Mouse (Mus musculus) layer of hippocampus, postnatal 36 days (tissue): Measurements from ENCODE around the gene St6galnac3. TPM values are rescaled to one million over a fixed set of nuclear protein-coding genes. Genes with fewer than 3 reads are reported as not detected.

ENCODE experiments used
- DNase-seq, 2 experiments: peaks; one replicate each; pipeline ENCODE4 v3.0.0; 2022
- total RNA-seq, 2 experiments: library from RNA; stranded (reverse); gene quantifications; 2 replicates each; pipeline ENCODE4 v1.2.3; 2021

Gene St6galnac3
- total RNA-seq, 2 experiments from 2014 or later: 25.2 to 28.9 TPM

DNA sequence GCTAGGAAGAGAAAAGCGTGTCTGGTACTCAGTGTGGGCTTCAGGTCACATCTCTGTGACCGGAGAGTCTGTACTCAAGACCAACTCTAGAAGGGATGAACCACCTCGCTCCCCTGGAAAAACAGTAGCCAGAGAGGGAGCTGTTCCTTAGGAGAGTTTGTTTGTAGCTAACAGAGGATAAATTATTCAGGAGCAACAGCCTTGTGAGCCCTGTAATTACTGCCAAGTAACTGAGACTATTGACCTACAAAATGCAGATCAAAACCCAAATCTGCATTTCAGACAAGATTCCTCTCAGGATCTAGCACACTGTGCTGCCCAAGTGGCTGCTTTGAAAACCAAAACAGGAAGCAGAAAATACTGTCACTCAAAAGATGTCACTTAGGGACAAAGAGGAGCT is 266.4 kb downstream of the St6galnac3 start:
- no peak for DNase-seq

DNA sequence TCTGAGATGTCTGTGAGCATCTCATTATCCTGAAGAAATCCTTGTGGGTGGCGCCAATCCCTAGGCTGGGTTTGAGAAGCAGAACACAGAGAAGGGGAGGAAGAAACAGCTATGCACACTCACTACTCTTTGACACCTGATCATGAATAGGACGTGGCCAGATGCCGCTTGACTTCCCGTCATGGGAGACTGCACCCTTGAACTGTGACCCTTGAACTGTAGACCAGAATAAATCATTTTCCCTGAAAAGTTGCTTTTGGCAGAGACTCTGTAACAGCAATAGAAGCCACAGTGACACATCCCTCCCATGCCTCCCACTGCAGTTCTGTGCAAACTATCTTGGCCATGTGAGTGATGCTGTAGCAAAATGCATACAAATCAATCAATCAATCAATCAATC is 267.3 kb downstream of the St6galnac3 start:
- DNase-seq: no peak

DNA sequence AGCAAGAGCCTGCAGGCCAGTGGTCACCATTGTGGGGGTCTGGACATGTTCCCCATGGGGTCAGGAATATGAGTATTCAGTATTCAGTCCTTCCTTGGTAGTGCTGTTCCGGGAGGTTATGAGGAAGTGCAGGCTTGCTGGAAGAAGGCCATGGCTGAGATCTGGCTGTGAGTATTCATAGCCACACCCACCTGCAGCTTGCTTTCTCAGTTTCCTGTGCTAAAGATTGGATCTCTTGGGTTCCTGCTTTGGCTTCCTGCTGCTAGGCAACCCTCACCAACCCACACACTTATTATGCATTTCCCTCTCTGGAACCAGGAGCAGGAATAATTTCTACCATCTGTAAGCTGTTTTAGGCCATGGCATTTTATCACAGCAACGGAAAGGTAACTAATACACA is 267.8 kb downstream of the St6galnac3 start:
- DNase-seq: no peak

DNA sequence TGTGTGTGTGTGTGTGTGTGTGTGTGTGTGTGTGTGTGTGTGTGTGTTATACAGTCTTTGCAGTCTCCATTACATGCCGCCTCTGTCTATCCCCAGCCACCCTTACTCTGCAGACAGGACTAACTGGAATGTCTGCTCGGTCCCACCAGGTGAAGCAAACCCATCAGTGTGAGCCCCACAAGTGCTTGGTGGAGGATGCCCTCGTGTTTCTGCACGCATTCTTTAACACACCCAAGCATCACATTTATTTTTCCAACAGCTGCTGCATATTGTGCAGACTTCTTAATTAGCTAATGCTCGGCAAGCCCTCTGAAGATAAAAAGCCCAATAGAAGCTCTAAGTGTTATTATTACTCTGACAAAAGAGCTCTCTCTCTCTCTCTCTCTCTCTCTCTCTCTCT is 268.7 kb downstream of the St6galnac3 start:
- no peak for DNase-seq

DNA sequence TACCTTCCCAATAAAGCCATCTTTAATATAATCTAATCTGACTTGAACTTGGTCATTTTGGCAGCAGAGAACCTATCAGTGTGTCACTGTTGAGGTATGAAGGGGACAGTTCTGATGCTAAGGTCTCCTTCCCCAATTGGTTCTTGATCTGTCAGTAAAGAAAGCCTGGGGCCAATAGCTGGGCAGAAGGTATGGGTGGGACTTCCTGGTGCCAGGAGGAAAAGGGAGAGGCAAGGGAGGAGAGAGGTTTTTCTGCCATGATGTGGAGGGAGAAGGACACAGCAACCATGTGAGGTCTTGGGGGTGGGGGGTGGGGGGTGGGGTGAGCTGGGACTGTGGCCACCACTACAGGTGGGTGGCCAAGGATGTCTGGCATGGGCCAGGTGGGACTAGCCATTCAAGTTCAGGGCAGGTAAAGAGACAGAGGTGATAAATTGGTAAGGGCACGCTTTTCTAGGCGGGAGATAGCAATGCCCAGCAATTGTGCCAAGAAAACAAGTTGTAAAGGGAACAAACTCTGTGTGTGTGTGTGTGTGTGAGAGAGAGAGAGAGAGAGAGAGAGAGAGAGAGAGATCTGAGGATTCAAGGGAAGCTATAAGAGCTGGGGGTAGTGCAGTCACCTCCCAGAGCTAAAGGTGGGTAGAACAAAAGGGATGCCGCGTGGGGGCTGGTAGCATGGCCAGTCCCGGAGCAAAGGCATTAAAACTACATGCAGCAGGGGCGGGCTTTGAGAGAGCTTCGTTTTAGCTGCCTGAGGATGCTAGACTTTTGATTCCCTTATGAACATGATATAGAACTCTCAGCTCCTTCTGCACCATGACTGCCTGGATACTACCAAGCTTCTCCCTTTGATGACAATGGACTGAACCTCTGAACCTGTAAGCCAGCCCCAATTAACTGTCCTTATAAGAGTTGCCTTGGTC is 271.6 kb downstream of the St6galnac3 start:
- no peak for DNase-seq

DNA sequence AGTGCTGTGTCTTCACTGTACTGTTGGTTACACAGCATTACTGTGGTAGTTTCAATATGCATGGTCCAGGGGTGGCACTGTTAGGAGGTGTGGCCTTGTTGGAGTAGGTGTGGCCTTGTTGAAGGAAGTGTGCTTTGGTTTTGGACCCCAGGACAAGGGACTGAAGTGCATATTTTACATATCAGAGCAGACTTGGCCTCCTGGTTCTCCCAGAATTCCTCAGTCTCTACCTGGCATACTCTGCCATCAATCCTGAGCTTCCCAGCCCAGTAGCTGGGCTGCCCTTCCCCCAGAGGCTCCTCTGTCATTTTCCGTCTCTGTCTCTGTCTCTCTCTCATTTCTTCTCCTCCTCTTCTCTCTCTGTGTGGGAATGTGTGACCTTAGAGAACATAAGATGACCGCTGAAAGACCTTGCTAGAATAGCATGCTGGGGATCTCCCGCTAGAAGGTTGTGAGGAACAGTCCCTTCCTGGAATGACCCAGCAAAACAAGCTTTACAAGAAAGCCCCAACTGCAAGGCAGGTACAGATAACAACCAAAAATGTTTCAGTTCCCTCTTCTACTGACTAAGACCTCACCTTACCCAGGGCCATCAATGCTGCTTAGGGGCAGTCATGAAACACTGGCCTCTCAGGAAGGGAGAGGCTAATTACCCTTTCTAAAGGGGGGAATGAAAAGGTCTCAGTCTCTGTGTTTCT is 272.5 kb downstream of the St6galnac3 start:
- DNase-seq: no peak

DNA sequence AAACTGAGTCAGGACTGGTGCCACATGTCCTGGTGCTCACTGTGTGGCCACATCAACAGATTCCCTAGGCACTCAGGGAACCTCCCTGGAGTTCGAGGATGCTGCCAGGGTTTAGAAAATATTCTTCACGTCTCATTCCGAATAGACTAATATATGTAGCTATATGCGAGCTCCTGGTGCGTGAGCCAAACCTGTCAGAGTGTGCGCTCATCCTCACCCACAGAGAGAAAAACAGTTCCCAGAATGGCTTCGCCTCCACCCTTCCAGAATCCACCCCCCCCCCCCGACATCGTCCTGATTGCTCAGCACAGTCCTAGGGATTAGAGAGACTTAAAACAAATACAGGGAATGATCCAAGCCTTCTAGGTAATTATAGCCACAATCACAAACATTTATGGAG is 283.6 kb downstream of the St6galnac3 start:
- no peak for DNase-seq

DNA sequence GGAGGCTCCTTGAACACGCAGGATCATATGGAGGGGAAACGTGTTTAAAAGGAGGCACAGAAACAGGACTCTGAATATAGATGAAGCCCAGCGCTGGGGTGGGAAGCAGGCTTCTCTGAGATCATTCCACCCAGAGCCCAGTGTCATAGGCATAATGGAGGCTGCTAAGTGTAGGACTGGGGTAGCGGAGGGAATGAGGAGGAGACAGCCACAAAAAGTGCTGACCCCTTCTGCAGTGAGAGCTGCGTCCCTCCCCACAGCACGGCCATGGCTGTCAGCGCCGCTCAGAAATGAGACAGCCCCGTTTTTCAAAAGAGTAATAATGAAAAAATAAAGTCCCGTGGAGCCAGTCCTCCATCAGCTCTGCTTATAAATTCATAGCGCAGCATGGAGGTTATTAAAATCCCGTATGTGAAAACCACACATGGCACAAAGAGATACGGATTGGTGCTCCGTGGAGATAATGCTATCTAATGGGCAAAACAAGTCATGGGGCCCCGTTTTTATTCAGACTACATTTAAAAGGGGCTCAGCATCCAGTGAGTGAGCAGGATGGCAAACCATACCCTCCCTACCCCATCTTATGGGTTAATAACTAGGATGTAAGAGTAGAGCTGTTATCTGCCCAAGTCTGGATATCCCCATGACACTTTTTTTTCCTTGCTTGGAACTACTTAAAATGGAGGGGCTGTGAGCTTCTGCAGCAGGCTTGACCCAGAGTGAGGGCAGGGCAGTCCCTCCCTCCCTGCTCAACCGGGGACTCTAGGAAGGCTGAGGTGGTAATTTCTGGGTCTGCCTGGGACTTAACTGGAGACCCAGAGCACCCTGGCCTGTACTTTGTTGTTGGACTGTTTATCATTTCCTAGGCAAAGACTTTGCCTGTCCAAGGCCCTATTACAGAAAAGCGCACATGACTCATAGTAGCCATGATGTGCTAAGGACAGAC is 288.6 kb downstream of the St6galnac3 start:
- no peak for DNase-seq

DNA sequence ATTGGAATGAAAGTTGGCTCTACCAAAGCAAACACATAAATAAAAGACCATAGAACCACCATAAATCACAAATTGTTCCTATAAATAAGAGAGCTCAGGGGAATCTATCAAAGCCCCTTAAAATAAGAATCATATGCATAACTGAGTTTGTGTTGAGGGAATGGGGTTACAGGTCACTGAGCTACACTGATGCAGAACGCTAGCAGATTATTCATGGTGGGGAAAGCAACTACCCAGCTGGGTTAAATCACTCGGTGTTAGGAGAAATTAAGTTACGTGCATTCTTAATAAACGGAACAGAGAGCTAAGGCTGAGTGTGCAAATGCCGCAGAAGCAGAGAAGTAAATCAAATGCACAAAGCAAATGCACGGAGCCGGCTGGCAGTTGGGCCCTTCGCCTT is 292.0 kb downstream of the St6galnac3 start:
- DNase-seq: no peak

DNA sequence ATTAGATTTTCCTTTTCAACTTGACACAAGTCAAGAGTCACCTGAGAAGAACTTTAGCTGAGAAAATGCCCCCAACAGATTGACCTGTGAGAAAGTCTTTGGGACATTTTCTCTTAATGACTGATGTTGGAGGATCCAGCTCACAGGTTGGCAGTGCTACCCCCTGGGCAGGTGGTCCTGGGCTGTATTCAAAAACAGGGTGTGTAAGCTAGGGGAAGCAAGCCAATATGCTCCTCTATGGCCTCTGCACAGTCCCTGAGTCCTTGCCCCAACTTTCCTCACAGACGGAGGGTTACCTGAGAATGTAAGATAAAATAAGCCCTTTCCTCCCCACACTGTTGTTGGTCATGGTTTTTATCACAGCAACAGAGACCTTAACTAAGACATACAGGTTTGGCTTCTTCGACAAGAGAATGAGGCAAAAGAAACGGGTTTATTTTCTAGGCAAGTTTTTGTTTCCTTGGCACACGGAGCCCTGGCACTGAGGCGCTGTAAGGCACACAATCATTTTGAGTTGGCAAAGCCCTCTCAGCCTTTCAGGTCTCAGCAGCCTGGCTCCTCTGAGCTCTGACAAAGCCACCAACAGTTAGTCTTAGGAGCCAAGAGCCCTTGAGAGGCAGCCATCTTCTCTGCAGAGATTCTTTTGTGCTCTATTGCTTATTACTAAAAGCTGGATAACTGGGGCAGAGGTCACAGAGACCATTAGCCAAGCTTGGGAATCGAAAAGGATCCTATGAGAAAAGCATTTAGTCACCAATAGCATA is 292.7 kb downstream of the St6galnac3 start:
- no peak for DNase-seq

DNA sequence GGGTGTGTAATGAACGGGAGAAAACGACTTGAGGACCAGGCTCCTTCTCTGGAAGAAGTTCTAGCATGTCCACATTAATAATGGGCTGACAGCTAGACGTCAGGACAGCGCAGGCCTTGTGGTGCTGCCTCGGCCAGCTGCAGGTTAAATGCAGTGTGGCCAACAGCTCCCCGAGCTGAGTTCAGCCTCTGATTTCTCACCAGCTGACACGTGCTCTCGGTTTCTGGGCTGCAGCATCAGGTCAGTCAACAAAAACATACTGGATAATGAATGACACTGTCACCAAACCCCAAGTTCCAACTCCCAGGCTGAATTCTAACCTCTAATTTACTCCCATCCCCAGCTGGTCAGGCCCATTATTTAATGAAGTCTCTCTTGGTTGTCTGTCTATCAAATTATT is 295.1 kb downstream of the St6galnac3 start:
- no peak for DNase-seq

DNA sequence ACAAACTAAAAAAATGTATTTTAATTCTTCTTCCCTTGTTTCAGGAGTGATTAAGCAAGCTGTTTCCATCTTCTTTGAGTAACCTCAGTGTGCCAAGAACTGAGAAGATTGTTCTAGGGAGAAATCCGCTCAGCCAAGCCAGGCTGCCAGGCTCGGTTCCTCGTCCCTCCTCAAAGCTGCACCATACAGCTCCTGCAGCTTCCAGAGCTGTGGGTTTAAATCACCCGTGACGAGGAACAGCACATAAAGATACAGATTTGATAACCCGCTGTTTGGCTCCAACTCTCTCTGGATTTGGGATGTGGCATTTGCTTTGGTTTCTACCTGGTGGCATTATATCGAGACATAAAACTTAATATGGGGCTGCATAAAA is 303.1 kb downstream of the St6galnac3 start:
- no peak for DNase-seq

DNA sequence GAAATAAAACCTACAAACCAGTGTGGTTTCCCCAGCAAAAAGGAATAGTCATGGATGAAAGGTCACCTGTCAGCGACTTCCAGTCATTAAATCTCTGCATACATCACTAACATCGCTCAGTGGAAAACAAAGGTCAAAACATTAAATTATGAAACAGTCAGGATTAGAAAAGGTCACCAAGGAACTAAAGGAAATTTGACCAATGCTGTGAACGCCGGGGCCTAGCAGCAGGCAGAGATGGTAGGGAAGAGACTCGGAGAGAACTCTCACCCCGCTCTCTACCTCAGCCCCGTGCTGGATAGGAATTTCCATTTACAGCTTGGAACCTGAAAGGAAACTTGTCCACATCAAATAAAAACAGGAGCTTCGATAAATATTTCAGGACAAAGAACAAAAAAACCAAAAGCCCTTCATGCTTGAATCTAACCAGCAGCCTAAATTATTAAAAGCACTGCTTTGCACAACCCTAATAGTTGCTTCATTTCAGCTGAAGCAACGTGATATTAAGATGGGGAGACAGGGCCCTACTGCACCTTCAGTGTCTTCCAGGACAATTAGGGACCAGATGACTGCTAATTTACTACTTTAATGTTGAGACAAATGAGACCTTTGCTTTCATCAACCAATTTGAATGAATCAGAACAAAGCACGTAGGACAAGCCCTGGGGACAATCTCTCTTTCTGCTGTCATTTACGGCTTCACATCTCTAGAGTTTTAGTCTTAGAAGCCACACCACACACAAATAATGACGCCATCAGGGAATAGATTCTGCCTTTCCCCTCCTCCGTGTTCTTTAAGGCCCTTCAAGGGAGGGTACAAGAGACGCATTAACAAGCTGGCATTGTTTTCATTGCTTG is 303.7 kb downstream of the St6galnac3 start:
- DNase-seq: no peak

DNA sequence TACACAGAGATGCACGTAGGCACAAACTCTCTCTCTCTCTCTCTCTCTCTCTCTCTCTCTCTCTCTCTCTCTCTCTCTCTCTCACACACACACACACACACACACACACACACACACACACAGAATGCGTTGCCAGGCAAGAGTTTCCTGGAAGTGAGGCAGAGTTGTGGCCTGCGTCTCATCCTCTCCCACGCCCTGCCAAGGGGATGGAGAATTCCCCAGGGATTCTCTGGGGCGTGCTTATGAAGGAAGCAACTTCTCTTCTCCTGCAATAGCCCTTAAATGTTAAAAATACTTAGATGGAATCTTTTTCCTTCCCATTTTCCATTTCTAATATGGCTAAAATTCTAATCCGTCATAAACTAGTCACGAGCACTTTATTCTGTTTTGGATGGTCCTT is 305.6 kb downstream of the St6galnac3 start:
- no peak for DNase-seq

DNA sequence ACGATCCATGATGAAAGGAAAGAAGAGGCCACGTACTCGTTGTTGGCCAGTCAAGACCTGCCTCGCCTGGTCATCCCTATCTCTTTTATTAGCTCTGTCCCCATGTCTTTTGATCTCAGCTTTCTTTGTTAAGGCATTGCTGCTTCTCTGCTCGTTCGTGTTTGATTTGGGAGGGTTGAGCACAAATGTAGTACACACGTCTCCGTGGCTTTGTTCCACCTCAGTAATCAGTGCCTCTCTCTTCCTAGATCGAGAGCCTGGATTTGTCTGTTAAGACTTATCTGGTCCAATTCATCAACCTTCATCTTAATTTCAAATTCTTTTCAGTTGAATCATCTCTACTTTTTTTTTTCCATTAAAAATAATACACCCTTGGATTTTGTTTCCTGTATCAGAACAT is 308.0 kb downstream of the St6galnac3 start:
- DNase-seq: no peak

DNA sequence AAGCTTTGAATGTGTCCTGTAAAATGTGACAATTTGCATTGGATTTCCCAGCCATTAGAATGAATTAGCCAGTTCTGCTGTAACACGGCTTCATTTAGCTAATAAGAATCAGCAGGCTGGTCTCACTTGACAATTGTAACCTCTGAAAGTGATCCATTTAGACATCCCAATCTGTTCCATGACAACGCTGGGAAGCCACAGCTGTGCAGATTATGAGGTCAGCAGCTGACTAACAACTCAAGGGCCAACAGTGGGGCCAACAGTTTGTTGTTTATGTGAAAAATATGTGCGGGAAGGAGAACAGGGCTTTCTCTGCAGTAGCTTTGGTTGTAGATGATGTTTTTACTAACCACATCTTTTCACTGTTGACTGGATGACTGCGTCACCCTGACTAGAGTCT is 308.6 kb downstream of the St6galnac3 start:
- DNase-seq: no peak

DNA sequence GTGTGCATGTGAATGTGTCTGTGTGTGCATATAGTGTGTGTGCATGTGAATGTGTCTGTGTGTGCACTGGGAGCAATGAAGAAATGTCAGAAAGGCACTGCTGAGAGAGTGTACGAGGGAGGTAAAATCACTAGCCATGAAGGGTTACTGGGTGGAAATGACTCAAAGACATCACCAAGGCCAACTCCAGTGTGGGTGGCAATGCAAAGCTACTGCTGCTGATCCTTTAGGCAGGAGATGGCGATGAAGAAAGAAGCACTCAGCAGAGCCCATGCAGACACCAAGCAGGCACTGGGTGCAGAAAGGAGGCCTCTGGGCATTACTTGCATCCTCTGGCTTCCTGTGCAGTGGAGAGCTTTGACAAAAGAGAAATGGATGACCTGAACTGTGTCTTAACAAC is 310.8 kb downstream of the St6galnac3 start:
- no peak for DNase-seq

DNA sequence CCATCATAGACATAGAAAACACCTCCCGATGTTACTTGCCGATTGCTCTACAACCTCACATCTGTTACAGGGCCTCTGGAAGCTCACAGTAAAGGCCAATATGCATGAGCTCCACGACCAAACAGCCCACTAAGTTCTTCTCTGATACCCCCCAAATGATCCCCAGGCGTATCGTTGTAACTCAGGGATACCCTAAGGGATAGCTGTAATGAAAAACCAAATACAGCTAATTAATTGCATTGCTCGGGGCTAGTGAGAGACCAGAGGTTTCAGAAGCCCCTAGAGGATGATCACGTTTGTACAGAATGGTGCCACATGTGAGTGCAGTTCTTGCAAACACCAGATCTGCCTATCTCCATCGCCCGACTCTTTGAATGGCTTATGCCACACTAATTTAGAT is 315.7 kb downstream of the St6galnac3 start:
- DNase-seq: no peak

DNA sequence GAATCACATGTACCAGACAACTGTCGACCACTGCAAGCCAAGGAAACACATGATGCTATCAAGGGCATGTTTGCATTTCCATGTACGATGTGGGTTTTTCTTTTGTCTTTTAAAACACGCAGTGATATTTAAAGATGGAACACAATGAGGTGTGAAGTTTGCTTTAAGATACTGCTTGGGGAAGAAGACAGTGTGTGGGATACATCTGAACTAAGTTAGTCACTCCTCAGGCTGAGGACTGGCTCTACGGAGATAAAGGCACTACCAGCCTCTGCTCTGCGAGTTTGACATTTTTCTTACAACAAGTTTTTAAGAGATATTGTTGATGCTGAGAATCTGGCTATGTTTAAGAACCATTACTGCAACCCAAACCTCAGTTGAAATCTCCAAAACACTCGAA is 316.6 kb downstream of the St6galnac3 start:
- no peak for DNase-seq

DNA sequence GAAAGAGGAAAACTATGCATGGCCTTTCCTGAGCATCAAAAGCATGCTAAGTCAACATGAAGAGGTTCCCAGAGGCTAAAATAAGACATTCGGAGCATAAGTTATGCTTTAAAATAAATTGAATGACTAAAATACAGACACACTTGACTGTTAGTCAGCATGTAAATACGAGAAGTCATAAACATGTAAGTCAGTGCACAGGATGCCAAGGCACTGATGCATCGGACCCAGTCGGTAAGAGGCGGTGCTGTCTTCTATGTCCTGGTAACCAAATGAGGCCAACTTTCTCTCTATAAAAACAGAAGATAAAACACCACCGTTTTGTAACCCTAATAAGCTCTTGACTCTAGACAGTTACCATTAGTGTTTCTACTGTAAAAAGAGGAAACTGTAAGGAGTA is 317.3 kb downstream of the St6galnac3 start:
- DNase-seq: no peak

DNA sequence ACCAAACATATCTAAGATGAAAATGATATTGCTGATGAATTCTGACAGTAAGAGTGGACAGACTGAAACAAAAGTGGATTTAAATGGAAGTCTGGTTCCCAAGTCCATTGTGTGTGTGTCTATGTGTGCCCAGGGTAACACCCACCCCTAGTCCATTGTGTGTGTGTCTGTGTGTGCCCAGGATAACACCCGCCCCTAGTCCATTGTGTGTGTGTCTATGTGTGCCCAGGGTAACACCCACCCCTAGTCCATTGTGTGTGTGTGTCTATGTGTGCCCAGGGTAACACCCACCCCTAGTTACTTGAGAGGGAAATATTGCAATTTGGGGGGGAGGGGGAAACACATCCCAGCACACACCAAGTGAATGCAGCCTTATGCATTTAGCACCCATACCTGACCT is 318.1 kb downstream of the St6galnac3 start:
- no peak for DNase-seq
